Mouse (Mus musculus) stomach, embryonic 14.5 days (tissue): Measurements from ENCODE around the gene Sh3d19. TPM values are rescaled to one million over a fixed set of nuclear protein-coding genes. Genes with fewer than 3 reads are reported as not detected.

ENCODE experiments used
- ATAC-seq: fragments of 200-750 bp; cut with Nextera tagmentation; 2 replicates; pipeline ENCODE4 v1.8.0; 2017; ENCODE audit warnings: low read depth, moderate TSS enrichment; ENCODE audit not compliant: insufficient number of reproducible peaks, insufficient read depth, low FRiP score
- H3K27ac ChIP-seq: fragments of 300-500 bp; sonication (generic); 2 replicates; pipeline ENCODE4 v1.5.1; 2014; ENCODE audit warnings: mild to moderate bottlenecking, low read length, moderate library complexity, mixed read lengths
- H3K27me3 ChIP-seq: fragments of 300-500 bp; sonication (generic); 2 replicates; pipeline ENCODE4 v1.6.1; 2014; ENCODE audit warnings: low read length, control low read depth, mixed read lengths; ENCODE audit not compliant: control insufficient read depth, insufficient read depth
- H3K36me3 ChIP-seq: fragments of 300-500 bp; sonication (generic); 2 replicates; pipeline ENCODE4 v1.6.1; 2014; ENCODE audit warnings: mild to moderate bottlenecking, control low read depth, low read length, moderate library complexity, mixed read lengths; ENCODE audit not compliant: control insufficient read depth, insufficient read depth
- H3K4me1 ChIP-seq: fragments of 300-500 bp; sonication (generic); 2 replicates; pipeline ENCODE4 v1.6.1; 2014; ENCODE audit warnings: low read length, control low read depth, mixed read lengths; ENCODE audit not compliant: control insufficient read depth, insufficient read depth
- H3K4me2 ChIP-seq: fragments of 300-500 bp; sonication (generic); replicated peaks from 2 replicates; pipeline ENCODE4 v1.6.1; 2014; ENCODE audit warnings: low read depth, low read length, control low read depth
- H3K4me3 ChIP-seq: fragments of 300-500 bp; sonication (generic); 2 replicates; pipeline ENCODE4 v1.5.1; 2014; ENCODE audit warnings: low read depth, low read length, control low read depth
- H3K9ac ChIP-seq: fragments of 300-500 bp; sonication (generic); replicated peaks from 2 replicates; pipeline ENCODE4 v1.6.1; 2014; ENCODE audit warnings: low read depth, mild to moderate bottlenecking, control low read depth, low read length, moderate library complexity, mixed read lengths
- H3K9me3 ChIP-seq: fragments of 300-500 bp; sonication (generic); 2 replicates; pipeline ENCODE4 v1.6.1; 2016; ENCODE audit warnings: low read depth, low read length, control low read depth; ENCODE audit not compliant: control insufficient read depth
- WGBS: fragments of 180-500 bp; shearing (Covaris S2); extraction: QIAGEN DNeasy Blood & Tissue Kit; methylation state at CpG from one replicate; pipeline ENCODE4 v1.1.7; 2014; 5-methylcytosine and 5-hydroxymethylcytosine counted together
- polyA plus RNA-seq: library from polyadenylated mRNA; unstranded; fragments of >200 nt; fragmentation: Nextera tagmentation; extraction: Ambion mirVana; gene quantifications from 2 replicates; pipeline ENCODE4 v1.2.1, GENCODE M21; 2014

Sh3d19 gene
- polyA plus RNA-seq, 1 experiment from 2014 or later: 48.1 TPM

DNA sequence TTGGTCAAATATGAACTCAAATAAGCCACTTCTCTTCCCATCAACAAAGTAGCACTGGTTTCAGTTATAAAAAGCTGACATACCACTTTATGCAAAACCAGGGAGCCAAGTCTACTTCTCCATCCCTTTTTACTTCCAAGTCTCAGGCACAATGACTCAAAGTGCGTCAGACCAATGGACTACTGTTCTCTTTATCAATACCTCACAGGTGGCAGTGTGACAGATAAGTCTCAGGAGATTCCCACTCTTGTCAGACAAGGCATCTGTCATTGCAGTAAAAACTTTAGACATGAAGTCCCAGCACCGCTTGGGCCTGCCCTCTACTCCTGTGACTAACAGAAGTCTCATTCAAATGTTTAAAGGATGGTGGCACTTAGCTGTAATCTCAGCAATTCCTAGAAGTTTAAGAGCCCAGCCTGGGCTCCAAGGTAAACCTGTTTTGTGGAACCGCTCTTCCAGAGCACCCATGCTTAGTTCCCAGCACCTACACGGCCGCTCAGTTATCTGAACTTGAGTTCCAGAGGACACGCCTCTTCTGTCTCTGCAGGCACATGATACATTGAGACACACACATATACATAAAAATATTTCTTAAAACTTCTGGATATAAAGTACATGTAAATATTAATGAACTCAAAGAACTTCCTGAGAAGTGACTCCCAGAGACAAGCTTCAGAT, 165.1 kb downstream of the Sh3d19 start:
- H3K9ac ChIP-seq: no peak overlapping the region
- no peak overlapping the region for H3K27ac ChIP-seq
- no peaks in the 10 kb centered on the region for H3K9me3 ChIP-seq
- peaks cover 8% of the 10 kb centered on the region; the same call in 1 of the 2 replicates for H3K4me1 ChIP-seq
- no peak overlapping the region for H3K4me3 ChIP-seq
- H3K36me3 ChIP-seq: peaks cover 48% of the 10 kb centered on the region
- ATAC-seq: no peak
- WGBS: 80% methylated on average over 6 of the region's 6 CpGs
- no peak overlapping the region for H3K4me2 ChIP-seq
- H3K27me3 ChIP-seq: no peaks in the 10 kb centered on the region

- no peak for ATAC-seq
- H3K4me3 ChIP-seq: no peak overlapping the region
- H3K9me3 ChIP-seq: no peaks in the 10 kb centered on the region
- H3K36me3 ChIP-seq: peaks cover 48% of the 10 kb centered on the region
- H3K27me3 ChIP-seq: no peaks in the 10 kb centered on the region
- H3K4me1 ChIP-seq: peaks cover 8% of the 10 kb centered on the region; the same call in 1 of the 2 replicates
- WGBS: 90% methylated on average over 6 of the region's 6 CpGs
- no peak overlapping the region for H3K9ac ChIP-seq
- H3K27ac ChIP-seq: no peak overlapping the region
- no peak overlapping the region for H3K4me2 ChIP-seq
These were observed 166.1 kb downstream of the Sh3d19 start for GRCm38 (mm10) chr3:86136936-86137574.

DNA sequence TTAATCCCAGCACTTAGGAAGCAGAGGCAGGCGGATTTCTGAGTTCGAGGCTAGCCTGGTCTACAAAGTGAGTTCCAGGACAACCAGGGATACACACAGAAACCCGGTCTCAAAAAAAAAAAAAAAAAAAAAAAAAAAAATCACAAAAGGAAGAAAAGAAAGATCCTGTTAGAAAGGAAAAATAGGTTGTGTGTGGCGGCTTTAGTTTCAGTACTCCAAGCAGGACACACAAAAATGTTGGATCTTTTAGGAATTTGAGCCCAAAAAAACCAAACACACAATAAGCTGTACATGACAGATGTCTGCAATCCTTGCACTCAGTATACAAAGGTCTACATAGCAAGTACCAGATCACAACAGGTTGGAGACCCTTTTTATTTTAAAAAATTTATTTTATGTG, 168.8 kb downstream of the Sh3d19 start:
- Histone ChIP-seq H3K9me3 (no peaks in the 10 kb centered on the region), H3K4me3 (no peak overlapping the region), H3K9ac (no peak overlapping the region), H3K4me1 (peaks cover 8% of the 10 kb centered on the region; the same call in 1 of the 2 replicates), H3K27ac (no peak overlapping the region), H3K27me3 (no peaks in the 10 kb centered on the region), H3K4me2 (no peak overlapping the region), H3K36me3 (peaks cover 48% of the 10 kb centered on the region)
- ATAC-seq: no peak
- WGBS: 90% methylated on average over 4 of the region's 4 CpGs

- Histone ChIP-seq H3K4me2 (peak overlapping the region; percentile 86), H3K4me3 (peak overlapping the region; percentile 98), H3K4me1 (peaks cover 8% of the 10 kb centered on the region; the same call in 1 of the 2 replicates), H3K27me3 (no peaks in the 10 kb centered on the region), H3K9me3 (no peaks in the 10 kb centered on the region), H3K36me3 (peaks cover 42% of the 10 kb centered on the region), H3K27ac (peak overlapping the region; percentile 91), H3K9ac (peak overlapping the region; percentile 100)
- no peak for ATAC-seq
- whole genome bisulfite sequencing: 11% methylated on average over 7 of the region's 7 CpGs
These were observed 170.5 kb downstream of the Sh3d19 start for GRCm38 (mm10) chr3:86141366-86141765.

DNA sequence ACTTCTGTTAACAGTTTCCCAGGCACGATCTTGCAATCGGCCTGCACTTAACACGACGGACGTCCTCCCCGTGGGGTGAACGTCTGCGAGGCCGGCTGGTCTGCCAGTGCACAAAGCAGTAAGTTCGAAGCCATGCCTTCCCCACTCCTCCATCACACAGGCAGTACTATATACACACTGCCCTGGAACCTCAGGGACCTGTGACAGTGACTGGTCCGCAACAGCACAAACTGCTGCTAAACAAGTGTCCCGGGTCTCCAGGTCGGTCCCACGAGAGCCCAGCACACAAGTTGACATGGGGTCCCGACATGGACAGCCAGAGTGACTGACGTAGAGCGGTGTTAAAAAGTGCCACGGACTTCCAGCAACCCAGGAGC, 171.0 kb downstream of the Sh3d19 start:
- peak; percentile 19; the same call in 1 of the 2 replicates for ATAC-seq
- peak overlapping the region; percentile 86 for H3K4me2 ChIP-seq
- no peaks in the 10 kb centered on the region for H3K27me3 ChIP-seq
- H3K9ac ChIP-seq: peak overlapping the region; percentile 100
- no peaks in the 10 kb centered on the region for H3K9me3 ChIP-seq
- peaks cover 38% of the 10 kb centered on the region for H3K36me3 ChIP-seq
- H3K27ac ChIP-seq: peak overlapping the region; percentile 91
- WGBS: under 1% methylated on average over 18 of the region's 18 CpGs
- H3K4me1 ChIP-seq: peaks cover 8% of the 10 kb centered on the region; the same call in 1 of the 2 replicates
- H3K4me3 ChIP-seq: peak overlapping the region; percentile 98

DNA sequence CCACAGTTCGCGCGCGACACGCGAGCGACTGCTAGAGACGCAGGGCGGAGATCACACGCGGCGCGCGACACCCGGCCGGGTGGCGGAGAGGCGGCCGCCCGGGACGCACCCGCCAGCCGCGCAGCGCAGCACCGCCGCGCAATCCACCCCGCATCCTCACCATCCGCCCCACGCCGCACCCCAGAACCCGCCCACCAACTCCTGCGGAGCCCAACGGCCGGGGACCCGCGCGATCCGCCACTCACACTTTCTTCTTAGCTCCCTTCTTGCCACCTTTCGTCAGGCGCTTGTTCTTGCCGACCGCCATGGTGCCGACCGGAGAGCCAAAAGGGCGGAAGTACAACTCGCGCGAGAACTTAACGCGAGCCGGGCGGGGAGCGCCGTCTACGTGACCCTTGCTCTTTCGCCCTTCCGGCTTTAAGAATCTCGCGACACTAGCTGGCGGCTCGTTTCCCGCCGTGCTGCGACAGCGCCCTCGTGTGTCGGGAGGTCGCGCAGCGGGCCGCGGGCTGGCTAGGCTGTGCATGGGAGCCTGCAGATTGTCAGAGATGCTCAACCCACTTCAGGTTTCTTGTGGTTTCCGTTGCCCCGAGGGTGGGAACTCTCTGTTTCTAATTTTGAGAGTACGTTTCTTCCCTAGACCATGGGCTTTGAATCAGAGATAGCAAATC, 171.5 kb downstream of the Sh3d19 start, which contains the start of gene Rps3a1:
TSS of gene Rps3a1 (minus strand) at position 440 of the 671 bp plus-strand sequence.
- H3K27ac ChIP-seq: peak within 1 kb of the TSS; percentile 91
- peak; percentile 91 for ATAC-seq
- H3K4me1 ChIP-seq: peaks cover 8% of the 10 kb centered on the region; the same call in 1 of the 2 replicates
- no peaks in the 10 kb centered on the region for H3K9me3 ChIP-seq
- peak within 1 kb of the TSS; percentile 98 for H3K4me3 ChIP-seq
- H3K27me3 ChIP-seq: no peaks in the 10 kb centered on the region
- WGBS: under 1% methylated on average over 75 of the region's 77 CpGs
- H3K36me3 ChIP-seq: peaks cover 33% of the 10 kb centered on the region
- H3K9ac ChIP-seq: peak within 1 kb of the TSS; percentile 100
- H3K4me2 ChIP-seq: peak within 1 kb of the TSS; percentile 86

GRCm38 (mm10) chr3:86142934-86143317, 172.0 kb downstream of the Sh3d19 start:
- H3K4me2 ChIP-seq: peak overlapping the region; percentile 26
- H3K9ac ChIP-seq: no peak overlapping the region
- no peak overlapping the region for H3K4me3 ChIP-seq
- no peaks in the 10 kb centered on the region for H3K9me3 ChIP-seq
- H3K36me3 ChIP-seq: peaks cover 28% of the 10 kb centered on the region
- H3K27ac ChIP-seq: 0 out of 2 replicates have a peak overlapping the region, but pooled peaks have one; percentile 39
- 22% methylated on average over 6 of the region's 6 CpGs for WGBS
- H3K4me1 ChIP-seq: peaks cover 8% of the 10 kb centered on the region; the same call in 1 of the 2 replicates
- ATAC-seq: peak; percentile 1; the same call in 1 of the 2 replicates
- H3K27me3 ChIP-seq: no peaks in the 10 kb centered on the region

- Histone ChIP-seq H3K36me3 (peaks cover 24% of the 10 kb centered on the region), H3K9ac (no peak overlapping the region), H3K4me1 (peaks cover 8% of the 10 kb centered on the region; the same call in 1 of the 2 replicates), H3K27me3 (no peaks in the 10 kb centered on the region), H3K4me3 (no peak overlapping the region), H3K9me3 (no peaks in the 10 kb centered on the region), H3K4me2 (no peak overlapping the region), H3K27ac (0 out of 2 replicates have a peak overlapping the region, but pooled peaks have one; percentile 39)
- ATAC-seq: no peak
- WGBS: 75% methylated on average over 6 of the region's 6 CpGs
These were observed 172.4 kb downstream of the Sh3d19 start for GRCm38 (mm10) chr3:86143343-86143742.
